Mouse (Mus musculus) kidney, postnatal 25 days (tissue): ENCODE data around the gene Fgd3.
A peak's percentile ranks its signal among the peaks of the same experiment; 100 is the strongest.

Experiments
- DNase-seq, 2 experiments: peaks; one replicate each; pipeline ENCODE4 v3.0.0; 2021; ENCODE audit warnings: mixed read lengths in 2 of 2

Gene Fgd3

DNA sequence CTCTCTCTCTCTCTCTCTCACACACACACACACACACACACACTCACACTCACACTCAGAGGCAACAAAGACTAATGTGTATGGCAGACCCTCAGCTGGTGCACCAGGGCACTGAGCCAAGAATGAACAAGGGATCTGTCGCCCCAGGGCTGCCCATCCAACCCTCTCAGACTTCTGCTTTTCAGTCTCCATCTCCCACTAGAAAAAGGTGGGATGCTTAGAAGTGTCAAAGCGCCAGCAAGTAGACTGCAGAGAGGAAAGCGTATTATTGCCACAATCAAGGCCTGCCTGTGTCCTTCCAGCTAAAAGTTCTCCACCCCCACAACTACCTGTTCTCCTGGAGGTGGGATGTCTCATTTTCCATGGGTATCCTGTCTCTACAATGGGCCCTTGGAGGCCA, 105.7 kb downstream of the Fgd3 start:
- no peak for DNase-seq

DNA sequence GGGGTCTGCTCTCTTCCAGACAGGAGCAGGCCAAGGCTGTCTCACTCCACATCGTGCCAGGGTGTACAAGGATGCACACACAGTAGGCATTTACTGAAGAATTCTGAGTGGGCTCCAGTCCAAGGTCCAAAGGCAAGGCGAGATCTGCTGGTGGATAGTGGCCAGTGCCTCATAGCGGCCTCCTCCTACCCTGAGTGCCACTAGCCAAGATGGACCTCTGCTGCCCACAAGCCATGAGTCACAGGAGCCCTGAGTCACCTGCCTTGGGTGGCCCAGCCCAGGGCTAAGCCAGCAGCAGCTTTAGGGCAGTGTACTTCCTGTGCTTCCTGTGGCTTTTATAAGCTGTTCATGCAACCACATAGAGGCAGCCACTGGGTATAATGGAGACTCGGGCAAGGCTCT, 106.6 kb downstream of the Fgd3 start:
- peak; percentile 48 to 72 for DNase-seq

DNA sequence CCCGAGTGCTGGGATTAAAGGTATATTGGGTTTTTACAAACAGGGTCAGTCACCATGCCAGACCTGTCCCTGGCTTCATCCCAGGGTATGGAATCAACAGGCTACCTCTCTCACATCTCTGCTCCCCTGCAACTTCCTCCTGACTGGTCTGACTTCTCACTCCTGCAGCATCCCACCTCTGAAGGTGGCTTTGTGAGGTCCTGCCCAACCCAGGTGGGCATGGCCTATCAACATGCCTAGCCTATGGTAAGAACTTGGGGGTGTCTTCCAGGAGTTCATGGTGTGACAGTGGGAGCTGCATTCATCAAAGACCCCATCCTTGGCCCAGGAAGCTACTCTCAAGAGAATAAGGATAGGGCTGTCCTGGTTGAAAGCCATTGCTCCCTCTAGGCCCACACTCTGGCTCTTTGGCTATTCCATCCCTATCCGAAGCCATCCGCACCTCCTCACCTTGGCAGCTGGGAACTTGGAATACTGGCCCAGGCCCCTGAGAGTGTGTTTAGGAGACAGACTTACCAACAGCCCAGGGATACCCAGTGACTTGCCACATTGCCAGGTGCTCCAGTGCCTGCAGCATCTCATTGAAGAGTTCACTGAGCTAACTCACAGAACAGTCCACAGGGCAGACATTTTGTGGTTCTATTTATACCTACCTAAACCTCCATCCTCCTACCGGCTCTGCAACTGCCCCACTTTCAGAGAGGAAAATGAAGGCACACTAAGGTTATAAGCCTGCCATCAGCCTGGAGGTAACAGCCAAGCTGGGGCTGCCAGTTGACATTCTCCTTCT, 107.2 kb downstream of the Fgd3 start:
- no peak for DNase-seq
